7 mouse cellular contexts compared by ENCODE assay signal in the genomic region with DNA sequence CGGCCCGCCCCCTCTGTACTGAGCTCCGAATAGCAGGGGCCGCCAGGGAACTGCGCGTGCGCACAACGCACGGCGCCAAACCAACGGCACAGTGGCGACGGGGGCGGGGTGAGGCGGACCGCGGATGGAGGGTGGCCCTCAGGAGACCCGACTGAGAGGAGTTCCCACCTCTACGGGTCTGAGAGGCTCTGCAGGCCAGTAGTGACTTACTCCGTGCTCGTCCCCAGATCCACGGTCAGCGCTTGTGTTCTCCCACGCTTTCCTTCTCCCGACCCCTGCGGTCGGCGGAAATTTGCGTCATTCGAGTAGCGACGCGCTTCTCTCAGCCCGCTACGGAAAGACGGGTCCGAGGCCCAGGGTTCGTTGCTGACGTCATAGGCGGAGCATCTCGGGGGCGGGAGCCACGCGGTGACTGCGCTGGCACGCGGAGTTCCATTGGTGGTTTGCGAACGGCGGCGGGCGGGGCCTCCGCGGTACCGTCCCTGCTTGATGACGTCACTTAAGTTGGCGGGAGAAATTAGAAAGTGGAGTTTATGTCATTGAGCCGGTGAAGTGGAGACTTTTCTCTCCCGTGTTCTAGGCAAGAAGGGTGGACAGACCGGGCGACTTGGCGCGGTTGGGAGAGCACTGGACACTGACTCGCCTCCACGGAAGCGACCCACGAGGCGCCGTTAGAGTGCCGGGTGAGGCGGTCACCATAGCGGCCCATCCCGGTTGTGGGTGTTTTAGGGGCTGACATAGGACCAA. TPM values are rescaled to one million over a fixed set of nuclear protein-coding genes. Genes with fewer than 3 reads are reported as not detected.
DNase-seq lines count a peak whose midpoint lies in the region; ATAC-seq and TF ChIP-seq lines count a peak whose summit lies in the region.

Larp7 (minus strand) TSS at position 377 of the 747 bp plus-strand sequence.
Zgrf1 (plus strand) TSS at position 517 of the 747 bp plus-strand sequence.

- peak within 1 kb of the TSS; percentile 87 for H3K4me3 ChIP-seq in embryonic facial prominence, embryonic 10.5 days
- H3K4me3 ChIP-seq in intestine, postnatal 0 days (ENCODE audit: low read depth, low read length), result peak within 1 kb of the TSS; percentile 72
- peak within 1 kb of the TSS; percentile 73 for H3K4me3 ChIP-seq in midbrain, embryonic 12.5 days
- H3K4me3 ChIP-seq in small intestine, adult 2 months (ENCODE audit: low read depth, low read length), result peak within 1 kb of the TSS; percentile 73

- DNase-seq in adrenal gland, postnatal 10 days, result peak; percentile 99
- peak; percentile 98 for DNase-seq in embryonic facial prominence, embryonic 10.5 days (ENCODE audit: low spot score)
- DNase-seq in gonadal fat pad, adult 2 months (ENCODE audit: low read depth), result peak; percentile 84
- peak; percentile 99 for DNase-seq in left cerebral cortex, postnatal 4 days

- peaks cover 16% of the 10 kb centered on the region for H3K4me1 ChIP-seq in embryonic facial prominence, embryonic 10.5 days
- no peaks in the 10 kb centered on the region for H3K4me1 ChIP-seq in intestine, postnatal 0 days (replicated peaks; ENCODE audit: control insufficient read depth, insufficient read depth, low read length)
- peaks cover 11% of the 10 kb centered on the region for H3K4me1 ChIP-seq in midbrain, embryonic 12.5 days
- no peaks in the 10 kb centered on the region for H3K4me1 ChIP-seq in small intestine, adult 2 months (ENCODE audit: control insufficient read depth, insufficient read depth, insufficient read length, low read length)

- ATAC-seq in intestine, postnatal 0 days, result peak; percentile 100
- peak; percentile 99 for ATAC-seq in midbrain, embryonic 12.5 days (ENCODE audit: low FRiP score, low read depth)

- no peaks in the 10 kb centered on the region for H3K9me3 ChIP-seq in embryonic facial prominence, embryonic 10.5 days
- H3K9me3 ChIP-seq in intestine, postnatal 0 days (ENCODE audit: control insufficient read depth), result no peaks in the 10 kb centered on the region
- H3K9me3 ChIP-seq in midbrain, embryonic 12.5 days, result no peaks in the 10 kb centered on the region

- H3K36me3 ChIP-seq in embryonic facial prominence, embryonic 10.5 days (replicated peaks), result peaks cover 26% of the 10 kb centered on the region
- H3K36me3 ChIP-seq in intestine, postnatal 0 days (ENCODE audit: control insufficient read depth, insufficient read depth), result no peaks in the 10 kb centered on the region
- H3K36me3 ChIP-seq in midbrain, embryonic 12.5 days, result peaks cover 16% of the 10 kb centered on the region
- 0 out of 2 replicates have a peak, but pooled peaks cover 2% of the 10 kb centered on the region for H3K36me3 ChIP-seq in small intestine, adult 2 months (ENCODE audit: control insufficient read depth, insufficient read depth, low read length)

- no peak for TF ChIP-seq CTCF in intestine, postnatal 0 days (IDR thresholded peaks at IDR 0.05; ENCODE audit: low read depth)
- no peak for TF ChIP-seq CTCF in small intestine, adult 2 months (IDR thresholded peaks at IDR 0.05; ENCODE audit: extremely low read depth, insufficient read length, insufficient replicate concordance, low read depth, low read length)

- peak within 1 kb of the TSS; percentile 94 for H3K27ac ChIP-seq in embryonic facial prominence, embryonic 10.5 days (replicated peaks)
- H3K27ac ChIP-seq in intestine, postnatal 0 days (ENCODE audit: low read depth, low read length), result peak within 1 kb of the TSS; percentile 85
- peak within 1 kb of the TSS; percentile 91 for H3K27ac ChIP-seq in midbrain, embryonic 12.5 days (replicated peaks)
- peak within 1 kb of the TSS; percentile 94 for H3K27ac ChIP-seq in small intestine, adult 2 months (ENCODE audit: insufficient read depth, low read depth, low read length)

- H3K27me3 ChIP-seq in embryonic facial prominence, embryonic 10.5 days (replicated peaks; ENCODE audit: low read depth, poor library complexity, severe bottlenecking), result no peaks in the 10 kb centered on the region
- no peaks in the 10 kb centered on the region for H3K27me3 ChIP-seq in intestine, postnatal 0 days (replicated peaks; ENCODE audit: control insufficient read depth, insufficient read depth, low read length)
- H3K27me3 ChIP-seq in midbrain, embryonic 12.5 days, result no peaks in the 10 kb centered on the region
- H3K27me3 ChIP-seq in small intestine, adult 2 months (ENCODE audit: control insufficient read depth, insufficient read depth, low read length), result no peaks in the 10 kb centered on the region

- 0 out of 2 replicates have a peak, but pooled peaks have one; percentile 12 for TF ChIP-seq POLR2A in small intestine, adult 2 months (IDR thresholded peaks at IDR 0.05; ENCODE audit: low read depth, low read length)

- under 1% methylated on average over 73 of the region's 73 CpGs for WGBS in embryonic facial prominence, embryonic 10.5 days
- WGBS in intestine, postnatal 0 days, result under 1% methylated on average over 73 of the region's 73 CpGs
- WGBS in midbrain, embryonic 12.5 days, result under 1% methylated on average over 73 of the region's 73 CpGs
- under 1% methylated on average over 71 of the region's 73 CpGs for WGBS in small intestine, adult 2 months

- intact Hi-C loops in left cerebral cortex, postnatal 4 days (cut with DNase I), result loop anchor here (2.0 to 5.0 kb wide), 2 partner anchors 100 to 231 kb away; no protein-coding TSS in a partner anchor

- peak within 1 kb of the TSS; percentile 75 for H3K4me2 ChIP-seq in intestine, postnatal 0 days (replicated peaks; ENCODE audit: low read depth)
- H3K4me2 ChIP-seq in midbrain, embryonic 12.5 days (replicated peaks), result peak within 1 kb of the TSS; percentile 68

- H3K9ac ChIP-seq in intestine, postnatal 0 days (ENCODE audit: low read depth, low read length), result peak within 1 kb of the TSS; percentile 59
- peak within 1 kb of the TSS; percentile 66 for H3K9ac ChIP-seq in midbrain, embryonic 12.5 days (replicated peaks)

RNA-seq across cellular contexts. Expression of gene Larp7, which starts in this region (rescaled TPM):
- 10 to 100 TPM; 22.8 to 24.4 TPM for total RNA-seq in adrenal gland, postnatal 10 days (2021)
- polyA plus RNA-seq in embryonic facial prominence, embryonic 10.5 days (2016; fragmentation: Nextera tagmentation; extraction: Ambion mirVana), result 74.3 and 82.6 TPM in 2 replicates
- 1.9 and 2.8 TPM in 2 replicates for polyA plus RNA-seq in gonadal fat pad, adult 2 months (2012; rRNA removed)
- 23.6 and 26.2 TPM in 2 replicates for polyA plus RNA-seq in intestine, postnatal 0 days (2015; fragmentation: Nextera tagmentation; extraction: Ambion mirVana)
- total RNA-seq in left cerebral cortex, postnatal 4 days (2021), result 10 to 100 TPM; 21.8 to 23.0 TPM
- 63.9 and 69.7 TPM in 2 replicates for polyA plus RNA-seq in midbrain, embryonic 12.5 days (2016; fragmentation: Nextera tagmentation; extraction: Ambion mirVana)
- polyA plus RNA-seq in small intestine, adult 2 months (2012; rRNA removed), result 0.08 and 0.23 TPM in 2 replicates

RNA-seq across cellular contexts. Expression of gene Zgrf1, which starts in this region (rescaled TPM):
- 1 to 10 TPM; 2.7 to 4.8 TPM for total RNA-seq in adrenal gland, postnatal 10 days (2021)
- 19.8 and 22.3 TPM in 2 replicates for polyA plus RNA-seq in embryonic facial prominence, embryonic 10.5 days (2016; fragmentation: Nextera tagmentation; extraction: Ambion mirVana)
- 1.1 and 1.2 TPM in 2 replicates for polyA plus RNA-seq in gonadal fat pad, adult 2 months (2012; rRNA removed)
- 1.1 TPM in 2 replicates for polyA plus RNA-seq in intestine, postnatal 0 days (2015; fragmentation: Nextera tagmentation; extraction: Ambion mirVana)
- 1 to 10 TPM; 2.9 to 3.4 TPM for total RNA-seq in left cerebral cortex, postnatal 4 days (2021)
- polyA plus RNA-seq in midbrain, embryonic 12.5 days (2016; fragmentation: Nextera tagmentation; extraction: Ambion mirVana), result 15.3 and 16.9 TPM in 2 replicates
- polyA plus RNA-seq in small intestine, adult 2 months (2012; rRNA removed), result 0.08 and 0.24 TPM in 2 replicates

Comparison
In these comparisons a context has a peak if more than half of its experiments do, and no peak if none do; other contexts are left out.
1. Peak in every context shown above with its lines: DNase-seq, ATAC-seq, H3K4me3 ChIP-seq and H3K27ac ChIP-seq.